Mouse (Mus musculus) C2C12 (cell line): ENCODE results near the gene Btbd18.

Experiments
- CTCF ChIP-seq: IDR thresholded peaks from one replicate; pipeline ENCODE4 v1.5.1; 2011; ENCODE audit not compliant: control insufficient read depth, insufficient read depth, insufficient read length
- USF1 ChIP-seq: IDR thresholded peaks from one replicate; pipeline ENCODE4 v1.6.1; 2011; ENCODE audit warnings: low read depth, mild to moderate bottlenecking, control low read depth, moderate library complexity

- no peak for TF ChIP-seq CTCF
- TF ChIP-seq USF1 = no peak
Observed at GRCm38 (mm10) chr2:84688080-84688844, 29.4 kb downstream of the Btbd18 start.
